Mouse (Mus musculus) C2C12 (cell line): ENCODE measurements around the gene Gm49396.

Experiments
- CEBPB ChIP-seq: IDR thresholded peaks from one replicate; pipeline ENCODE4 v1.6.1; 2011; ENCODE audit warnings: low read depth, mild to moderate bottlenecking, control low read depth, moderate library complexity
- CTCF ChIP-seq: IDR thresholded peaks from one replicate; pipeline ENCODE4 v1.5.1; 2011; ENCODE audit not compliant: control insufficient read depth, insufficient read depth, insufficient read length
- MYOD1 ChIP-seq: IDR thresholded peaks from one replicate; pipeline ENCODE4 v1.6.1; 2011; ENCODE audit warnings: low read depth; ENCODE audit not compliant: control insufficient read depth, insufficient read length
- MYOG ChIP-seq: IDR thresholded peaks from one replicate; pipeline ENCODE4 v1.6.1; 2011; ENCODE audit not compliant: control insufficient read depth, insufficient read length; ENCODE audit errors: extremely low read depth

- TF ChIP-seq CTCF: no peak
- no peak for TF ChIP-seq MYOD1
- TF ChIP-seq CEBPB: no peak
- no peak for TF ChIP-seq MYOG
Observed at GRCm38 (mm10) chr7:30526399-30526798, 36.7 kb upstream of the Gm49396 start.
